Mouse (Mus musculus) ES-E14 (cell line): ENCODE data around the gene Ranbp17. TPM values are rescaled to one million over a fixed set of nuclear protein-coding genes. Genes with fewer than 3 reads are reported as not detected.

Experiments
- DNase-seq: peaks from one replicate; pipeline ENCODE4 v3.0.0-alpha.2; 2013; ENCODE audit warnings: low read depth, low spot score
- H3K27ac ChIP-seq: 2 replicates; pipeline ENCODE4 v1.5.1; 2012; ENCODE audit warnings: low read depth, mild to moderate bottlenecking, low read length, moderate library complexity, mixed read lengths; ENCODE audit not compliant: poor library complexity, insufficient read depth, severe bottlenecking
- H3K36me3 ChIP-seq: 2 replicates; pipeline ENCODE4 v1.6.1; 2012; ENCODE audit warnings: mild to moderate bottlenecking, low read length, moderate library complexity, mixed read lengths; ENCODE audit not compliant: control insufficient read depth, poor library complexity, insufficient read depth, severe bottlenecking
- H3K4me1 ChIP-seq, 2 experiments: fragments of 150-350 bp in 1 of 2; sonication (generic) in 1 of 2; 2 replicates each; pipeline ENCODE4 v1.6.1; 2012; ENCODE audit warnings: low read length in 2 of 2, mild to moderate bottlenecking in 1 of 2, mixed read lengths in 1 of 2; ENCODE audit not compliant: control insufficient read depth in 2 of 2, insufficient read depth in 2 of 2, poor library complexity in 1 of 2
- H3K4me3 ChIP-seq, 2 experiments: fragments of 150-350 bp in 1 of 2; sonication (generic) in 1 of 2; 2 replicates each; pipeline ENCODE4 v1.5.1; 2012; ENCODE audit warnings: low read length in 2 of 2, low read depth in 1 of 2, mild to moderate bottlenecking in 1 of 2, mixed read lengths in 1 of 2; ENCODE audit not compliant: insufficient read depth in 1 of 2, poor library complexity in 1 of 2, severe bottlenecking in 1 of 2
- H3K9ac ChIP-seq: 2 replicates; pipeline ENCODE4 v1.6.1; 2012; ENCODE audit warnings: low read depth, mild to moderate bottlenecking, low read length, mixed read lengths; ENCODE audit not compliant: poor library complexity, insufficient read depth, severe bottlenecking
- H3K9me3 ChIP-seq: fragments of 150-350 bp; sonication (generic); 2 replicates; pipeline ENCODE4 v1.6.1; 2012; ENCODE audit warnings: low read depth, mild to moderate bottlenecking, low read length; ENCODE audit not compliant: control insufficient read depth, insufficient read depth
- CHD2 ChIP-seq: IDR thresholded peaks from 2 replicates; pipeline ENCODE4 v1.6.1; 2014; ENCODE audit warnings: mild to moderate bottlenecking, low read depth, low read length, inconsistent platforms
- HCFC1 ChIP-seq: IDR thresholded peaks from 2 replicates; pipeline ENCODE4 v1.6.1; 2012; ENCODE audit warnings: low read length, inconsistent platforms, borderline replicate concordance; ENCODE audit not compliant: insufficient read depth
- MAFK ChIP-seq: IDR thresholded peaks from 2 replicates; pipeline ENCODE4 v1.6.1; 2014; ENCODE audit warnings: mild to moderate bottlenecking, low read depth, low read length, inconsistent platforms; ENCODE audit not compliant: insufficient read depth
- ZC3H11A ChIP-seq: IDR thresholded peaks from 2 replicates; pipeline ENCODE4 v1.6.1; 2012; ENCODE audit warnings: low read depth, mild to moderate bottlenecking, inconsistent platforms, low read length, borderline replicate concordance
- ZNF384 ChIP-seq: IDR thresholded peaks from 2 replicates; pipeline ENCODE4 v1.6.1; 2012; ENCODE audit warnings: low read depth, low read length, inconsistent platforms
- in situ Hi-C, 2 experiments: fragments of 600-800 bp; cut with MboI; formaldehyde crosslinking; loops; one replicate each; pipeline ENCODE4 v1.15.1; 2025; ENCODE audit warnings: low sequenced_read_pairs in 2 of 2, inconsistent platforms in 1 of 2; ENCODE audit not compliant: unreplicated experiment in 2 of 2
- total RNA-seq: library from RNA; depleted of rRNA; stranded (reverse); fragments of 300-350 nt; gene quantifications from 2 replicates; pipeline ENCODE4 v1.2.3, GENCODE M21; 2012

Ranbp17 gene
- total RNA-seq, 1 experiment: 42.4 TPM

DNA sequence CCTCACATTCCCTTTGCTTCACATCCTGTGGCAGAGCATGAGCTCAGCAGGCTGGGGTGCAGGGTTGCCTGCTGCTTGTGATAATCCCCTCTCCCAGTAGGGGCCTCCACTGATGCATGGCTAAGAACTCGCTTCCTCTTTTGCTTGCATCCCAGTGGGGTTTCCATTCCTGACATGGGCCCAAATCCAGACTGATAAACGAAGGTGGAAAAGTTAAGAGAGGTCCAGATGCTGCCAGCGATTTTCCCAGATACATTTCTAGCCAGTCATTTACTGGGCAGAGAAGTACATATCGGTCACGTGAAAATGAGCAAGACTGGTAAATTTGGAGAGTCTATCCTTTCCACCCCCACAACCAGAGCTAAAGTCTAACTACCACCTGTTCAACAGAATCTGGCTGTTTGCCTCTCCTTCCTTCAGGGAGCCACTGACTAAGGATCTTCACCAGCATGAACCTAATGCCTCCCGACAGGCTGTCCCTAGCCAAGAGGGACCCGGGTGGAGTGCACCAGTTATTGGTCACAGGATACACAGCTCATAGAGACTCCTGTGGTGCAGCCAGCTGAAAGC, 176.9 kb downstream of the Ranbp17 start:
- H3K4me3 ChIP-seq: no peak overlapping the region
- TF ChIP-seq MAFK (no peak), CHD2 (no peak), HCFC1 (no peak), ZC3H11A (no peak), ZNF384 (no peak)
- H3K27ac ChIP-seq: no peak overlapping the region
- H3K9me3 ChIP-seq: no peaks in the 10 kb centered on the region
- H3K9ac ChIP-seq: no peak overlapping the region
- 0 out of 4 replicates have a peak, but pooled peaks cover 0 to 2% of the 10 kb centered on the region in 2 experiments for H3K4me1 ChIP-seq
- peak; percentile 28 for DNase-seq
- in situ Hi-C loops: no loop called here
- no peaks in the 10 kb centered on the region for H3K36me3 ChIP-seq

DNA sequence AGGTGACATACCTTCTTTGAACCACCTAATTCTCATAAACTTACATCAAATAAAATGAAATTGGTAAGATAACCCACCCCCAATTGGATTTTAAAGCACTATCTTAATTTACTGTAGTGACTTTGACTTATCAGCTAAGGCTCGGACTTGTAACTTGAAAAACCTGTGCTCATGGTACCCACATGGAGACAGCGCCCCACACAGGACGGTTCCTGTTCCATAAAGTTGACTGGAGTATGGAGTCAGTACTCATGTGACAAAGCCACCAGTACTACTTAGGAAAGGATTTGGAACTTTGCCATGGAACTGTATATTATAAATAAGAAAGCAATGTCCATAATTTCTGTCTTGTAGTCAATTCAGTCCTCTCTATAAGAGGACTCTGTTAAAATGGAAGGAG, 177.9 kb downstream of the Ranbp17 start:
- Histone ChIP-seq H3K4me3 (no peak overlapping the region), H3K9ac (no peak overlapping the region), H3K9me3 (no peaks in the 10 kb centered on the region), H3K27ac (no peak overlapping the region), H3K36me3 (no peaks in the 10 kb centered on the region; the same call in 1 of the 2 replicates), H3K4me1 (0 out of 4 replicates have a peak, but pooled peaks cover 0 to 2% of the 10 kb centered on the region in 2 experiments)
- no peak for DNase-seq
- in situ Hi-C loops: no loop called here
- TF ChIP-seq HCFC1 (no peak), ZC3H11A (no peak), MAFK (no peak), CHD2 (no peak)

DNA sequence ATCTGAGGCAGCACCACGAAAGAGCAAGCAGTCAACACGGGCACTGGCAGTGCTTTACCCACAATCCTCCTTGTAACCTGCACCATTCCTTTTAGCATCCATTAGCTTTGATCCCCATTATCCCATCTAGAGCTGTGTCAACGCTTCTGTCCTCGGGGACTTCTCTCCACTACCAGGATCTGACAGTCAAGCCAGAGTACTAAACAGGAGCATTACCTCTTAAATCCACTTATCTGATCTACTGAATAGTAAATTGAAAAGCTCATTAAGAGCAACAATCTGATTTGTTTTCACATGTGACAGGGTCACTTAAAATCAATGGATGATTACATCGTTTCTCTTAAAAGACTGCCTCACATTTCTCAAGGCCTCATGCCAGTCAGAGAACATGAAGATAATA, 181.4 kb downstream of the Ranbp17 start:
- no peak for DNase-seq
- Histone ChIP-seq H3K36me3 (peaks cover 2% of the 10 kb centered on the region; the same call in 1 of the 2 replicates), H3K27ac (no peak overlapping the region), H3K9ac (no peak overlapping the region), H3K4me1 (0 out of 4 replicates have a peak, but pooled peaks cover 0 to 2% of the 10 kb centered on the region in 2 experiments), H3K4me3 (no peak overlapping the region), H3K9me3 (no peaks in the 10 kb centered on the region)
- TF ChIP-seq ZNF384 (no peak), ZC3H11A (no peak), HCFC1 (no peak), CHD2 (no peak), MAFK (no peak)
- in situ Hi-C loops: no loop called here

DNA sequence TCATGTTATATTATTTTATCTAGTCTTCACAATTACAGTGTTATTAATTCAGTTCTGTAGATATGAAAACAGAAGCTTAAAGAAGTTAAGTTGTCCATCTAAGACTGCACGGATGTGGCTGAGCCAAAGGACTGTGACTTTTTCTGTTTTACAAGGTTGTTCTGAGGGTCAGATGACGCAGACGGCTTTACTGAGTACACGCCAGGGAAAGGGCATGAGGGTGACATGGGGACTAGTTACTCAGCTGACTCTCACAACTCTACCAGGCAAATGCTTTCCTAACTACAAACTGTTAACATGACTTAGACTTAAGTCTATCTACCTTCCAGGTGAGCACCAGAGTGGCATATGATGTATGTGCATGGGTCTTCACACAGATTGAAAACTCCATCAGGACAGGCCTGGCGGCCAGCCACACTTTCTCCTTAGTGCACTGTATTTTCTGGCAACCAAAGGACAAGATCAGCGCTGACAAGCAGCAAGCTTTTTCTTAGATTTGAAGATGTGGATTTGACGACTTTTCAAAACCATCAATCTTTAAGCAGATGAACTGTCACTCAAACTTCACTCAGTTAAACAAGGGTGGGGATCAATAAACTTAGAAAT, 194.4 kb downstream of the Ranbp17 start:
- no peak for DNase-seq
- H3K9me3 ChIP-seq: no peaks in the 10 kb centered on the region
- no peak overlapping the region for H3K27ac ChIP-seq
- in situ Hi-C loops: no loop called here
- H3K4me3 ChIP-seq: no peak overlapping the region
- no peak for TF ChIP-seq ZC3H11A
- no peak for TF ChIP-seq MAFK
- TF ChIP-seq CHD2: no peak
- TF ChIP-seq HCFC1: no peak
- no peak for TF ChIP-seq ZNF384
- H3K36me3 ChIP-seq: peaks cover 8% of the 10 kb centered on the region; the same call in 1 of the 2 replicates
- no peaks in the 10 kb centered on the region for H3K4me1 ChIP-seq
- no peak overlapping the region for H3K9ac ChIP-seq

DNA sequence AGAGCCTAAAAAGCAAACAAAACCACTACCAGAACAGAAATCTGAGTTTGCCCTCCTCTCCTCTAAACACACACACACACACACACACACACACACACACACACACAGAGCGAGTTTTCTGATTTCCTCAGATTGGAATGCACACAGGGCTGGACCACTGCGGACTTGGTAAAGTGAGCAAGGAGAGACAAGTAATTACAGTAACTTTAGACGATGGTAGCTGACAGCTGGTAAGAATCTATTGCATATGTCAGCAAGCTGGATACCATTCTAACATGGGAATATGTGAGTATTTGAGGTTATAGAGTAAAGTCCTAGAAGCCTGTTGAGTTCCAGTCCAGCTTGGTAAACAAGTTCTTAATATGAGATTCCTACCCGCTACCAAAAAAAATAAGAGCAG, 204.0 kb downstream of the Ranbp17 start:
- H3K9ac ChIP-seq: no peak overlapping the region
- no peaks in the 10 kb centered on the region for H3K4me1 ChIP-seq
- H3K27ac ChIP-seq: no peak overlapping the region
- no peak for DNase-seq
- no peak overlapping the region for H3K4me3 ChIP-seq
- no peaks in the 10 kb centered on the region for H3K9me3 ChIP-seq
- in situ Hi-C loops: no loop called here
- no peaks in the 10 kb centered on the region; the same call in 1 of the 2 replicates for H3K36me3 ChIP-seq
- TF ChIP-seq ZC3H11A (no peak), HCFC1 (no peak), CHD2 (no peak), ZNF384 (no peak), MAFK (no peak)
